Mouse (Mus musculus): ENCODE data around the gene Map4k3. TPM values are rescaled to one million over a fixed set of nuclear protein-coding genes. Genes with fewer than 3 reads are reported as not detected.

The Map4k3 gene
- total and polyA plus RNA-seq, 3 experiments = 3.2 to 4.1 TPM; not detected in 1

DNA sequence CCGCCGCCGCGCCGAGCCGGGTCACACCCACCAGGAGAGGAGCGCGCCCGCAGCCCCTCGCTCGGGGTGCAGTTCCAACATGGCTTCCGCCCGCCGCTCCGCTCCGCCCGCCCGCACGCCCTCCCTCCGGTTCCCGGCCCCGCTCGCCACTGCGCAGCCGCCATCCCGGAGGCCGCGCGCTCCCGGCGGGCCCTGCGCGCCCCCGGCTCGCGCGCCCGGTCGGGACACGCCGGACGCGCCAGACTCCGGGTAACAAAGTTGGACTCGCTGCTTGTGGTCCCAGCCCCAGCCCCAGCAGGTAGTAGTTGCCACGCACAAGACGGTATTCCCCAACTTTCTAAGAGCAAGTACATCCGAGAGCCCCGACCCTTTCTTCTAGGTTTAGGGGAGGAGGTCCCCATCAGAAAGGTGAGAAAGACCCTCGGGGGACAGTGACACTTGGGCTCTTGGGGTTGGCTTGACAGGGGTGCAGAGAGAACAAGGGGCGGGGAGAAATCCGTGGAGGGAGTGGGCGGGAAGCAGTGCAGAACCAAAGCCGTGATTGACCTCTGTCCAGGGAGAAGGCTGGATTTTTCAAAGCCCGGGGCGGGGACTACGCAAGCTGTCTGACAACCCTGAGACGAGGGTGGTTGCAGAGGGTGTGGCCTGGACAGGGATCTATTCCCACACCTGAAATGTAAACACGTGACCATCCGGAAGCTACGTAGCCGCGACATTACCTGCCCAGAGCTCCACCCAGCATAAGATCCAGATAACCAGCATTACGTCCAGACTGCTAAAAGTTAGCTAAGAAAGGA, at the start of gene Map4k3 (continued):
- peak in 1 of 2 experiments; percentile 40; a peak in 2 of 4 replicates for TF ChIP-seq POLR2A (IDR thresholded peaks at IDR 0.05; ENCODE audit: control insufficient read depth in 1 of 2, insufficient read depth in 1 of 2, low read depth in 1 of 2, low read length in 2 of 2, poor library complexity in 1 of 2)
- no peak for TF ChIP-seq TCF12 (IDR thresholded peaks at IDR 0.05; ENCODE audit: low read depth, low read length)
- no peak for TF ChIP-seq UBTF (IDR thresholded peaks at IDR 0.05; ENCODE audit: borderline replicate concordance, insufficient read depth, low read depth, low read length)
- no peak for TF ChIP-seq CTCF (IDR thresholded peaks at IDR 0.05 in 2 of 3, conservative IDR thresholded peaks at IDR 0.05 in 1 of 3; ENCODE audit: control insufficient read depth in 1 of 3, insufficient read depth in 1 of 3, low read depth in 2 of 3, low read length in 3 of 3, poor library complexity in 1 of 3, severe bottlenecking in 1 of 3)

DNA sequence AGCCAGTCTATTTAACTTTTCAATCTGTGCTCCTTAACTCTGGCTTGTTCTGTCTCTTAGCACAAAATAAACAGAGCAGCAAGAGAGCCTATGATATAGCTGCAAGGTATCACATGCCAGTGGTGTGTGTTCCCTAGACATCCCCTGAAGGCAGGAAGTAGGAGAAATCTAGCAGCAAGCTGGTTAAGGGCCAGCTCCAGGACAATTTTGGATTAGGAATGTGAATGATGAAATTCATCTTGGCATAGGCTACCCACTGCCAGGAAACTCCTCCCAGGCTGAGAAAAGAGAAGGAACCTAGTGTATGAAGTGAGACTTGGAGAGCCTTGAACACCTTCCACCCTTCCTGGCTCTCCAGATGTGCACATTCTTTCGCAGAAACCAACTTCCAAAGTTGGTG, 49.3 kb upstream of the Map4k3 start:
- Histone ChIP-seq H3K9me3 (replicated peaks; ENCODE audit: insufficient read depth, low read length) (no peaks in the 10 kb centered on the region), H3K4me3 (ENCODE audit: control insufficient read depth in 1 of 2, insufficient read depth in 1 of 2, low read depth in 2 of 2, low read length in 2 of 2) (no peak overlapping the region), H3K36me3 (ENCODE audit: control insufficient read depth in 1 of 2, insufficient read depth in 2 of 2, low read length in 2 of 2) (no peaks in the 10 kb centered on the region), H3K79me2 (ENCODE audit: control insufficient read depth, insufficient read depth, low read length, poor library complexity) (no peaks in the 10 kb centered on the region), H3K27ac (ENCODE audit: control insufficient read depth, low read depth, low read length) (no peak overlapping the region), H3K27me3 (ENCODE audit: control insufficient read depth in 1 of 2, insufficient read depth in 2 of 2, low read length in 2 of 2) (no peaks in the 10 kb centered on the region; a peak in 1 of 4 replicates), H3K4me1 (ENCODE audit: control insufficient read depth in 1 of 2, insufficient read depth in 2 of 2, low read length in 2 of 2) (no peaks in the 10 kb centered on the region), H3K9ac (ENCODE audit: control insufficient read depth, low read depth, low read length, poor library complexity, severe bottlenecking) (no peak overlapping the region)
- TF ChIP-seq ZMIZ1 (IDR thresholded peaks at IDR 0.05; ENCODE audit: low read depth, low read length) (no peak), GATA1 (IDR thresholded peaks at IDR 0.05; ENCODE audit: low read depth, low read length) (no peak), TCF12 (IDR thresholded peaks at IDR 0.05; ENCODE audit: low read depth, low read length) (no peak), POLR2AphosphoS5 (IDR thresholded peaks at IDR 0.05; ENCODE audit: borderline replicate concordance, low read depth, low read length) (no peak), JUND (IDR thresholded peaks at IDR 0.05; ENCODE audit: low read depth, low read length) (no peak), POLR2A (IDR thresholded peaks at IDR 0.05; ENCODE audit: control insufficient read depth in 1 of 2, insufficient read depth in 1 of 2, low read depth in 1 of 2, low read length in 2 of 2, poor library complexity in 1 of 2) (no peak), ELF1 (IDR thresholded peaks at IDR 0.05; ENCODE audit: low read depth, low read length) (no peak), MYB (IDR thresholded peaks at IDR 0.05; ENCODE audit: low read depth, low read length) (no peak), NRF1 (IDR thresholded peaks at IDR 0.05; ENCODE audit: insufficient read depth, low read depth, low read length, poor library complexity, severe bottlenecking) (no peak), MXI1 (IDR thresholded peaks at IDR 0.05; ENCODE audit: low read depth, low read length) (no peak), USF1 (IDR thresholded peaks at IDR 0.05; ENCODE audit: low read depth, low read length) (no peak), RAD21 (IDR thresholded peaks at IDR 0.05; ENCODE audit: low read depth, low read length) (no peak), MAX (IDR thresholded peaks at IDR 0.05; ENCODE audit: low read length) (no peak), USF2 (IDR thresholded peaks at IDR 0.05; ENCODE audit: borderline replicate concordance in 1 of 2, insufficient read depth in 1 of 2, low read depth in 1 of 2, low read length in 2 of 2) (no peak), RCOR1 (IDR thresholded peaks at IDR 0.05; ENCODE audit: low read depth, low read length) (no peak), KAT2A (conservative IDR thresholded peaks at IDR 0.05; ENCODE audit: low read depth, low read length) (no peak), E2F4 (IDR thresholded peaks at IDR 0.05; ENCODE audit: borderline replicate concordance, low read depth, low read length) (no peak), POLR2AphosphoS2 (IDR thresholded peaks at IDR 0.05; ENCODE audit: low read length) (no peak), MAFK (IDR thresholded peaks at IDR 0.05; ENCODE audit: borderline replicate concordance, low read depth, low read length) (no peak)
- DNase-seq (ENCODE audit: low read depth, low spot score) = no peak
